26 mouse cellular contexts compared by ENCODE assay signal in the genomic region with DNA sequence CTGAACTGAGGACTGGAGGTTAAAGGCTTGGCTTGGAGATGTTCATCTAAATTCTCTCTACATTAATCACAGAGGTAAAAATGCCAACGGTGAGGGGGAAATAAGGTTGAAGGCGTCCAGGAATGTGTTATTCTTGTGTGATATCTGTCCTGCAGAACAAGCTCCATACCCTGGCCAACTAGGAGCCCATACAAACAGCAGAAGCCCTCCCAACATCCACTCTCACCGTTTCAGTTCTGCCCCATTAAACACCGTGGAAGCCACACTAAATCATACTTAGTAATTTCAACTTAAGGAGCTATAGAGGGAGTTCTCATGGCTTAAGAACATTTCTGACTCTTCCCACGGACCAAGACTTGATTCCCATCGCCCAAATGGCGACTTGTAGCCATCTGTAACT.
"Had no signal": no experiment of that assay in that cellular context is flagged by ENCODE, and none has a peak within 500 bp of the region (broad histone marks: within the 10 kb centered on the region; RNA-seq: fewer than 3 reads in every experiment).

No protein-coding gene starts in this region.

- H3K4me1 ChIP-seq: heart, embryonic 15.5 days; hindbrain, embryonic 15.5 days; intestine, embryonic 15.5 days; limb, embryonic 10.5 days; limb, embryonic 12.5 days; liver, embryonic 13.5 days; liver, embryonic 15.5 days had no signal

- H3K27ac ChIP-seq: heart, adult 2 months; heart, embryonic 13.5 days; heart, embryonic 15.5 days; hindbrain, embryonic 13.5 days; hindbrain, embryonic 15.5 days; intestine, embryonic 15.5 days; left cerebral cortex, adult 2 months; limb, embryonic 10.5 days; limb, embryonic 12.5 days; liver, embryonic 13.5 days; liver, embryonic 15.5 days had no signal

- H3K4me3 ChIP-seq: heart, adult 2 months; heart, embryonic 13.5 days; heart, embryonic 15.5 days; hindbrain, embryonic 13.5 days; hindbrain, embryonic 15.5 days; intestine, embryonic 15.5 days; left cerebral cortex, adult 2 months; limb, embryonic 10.5 days; limb, embryonic 12.5 days; liver, embryonic 13.5 days; liver, embryonic 15.5 days had no signal

- H3K9ac ChIP-seq: heart, embryonic 13.5 days; heart, embryonic 15.5 days; hindbrain, embryonic 13.5 days; hindbrain, embryonic 15.5 days; intestine, embryonic 15.5 days; limb, embryonic 12.5 days; liver, embryonic 13.5 days; liver, embryonic 15.5 days; liver, postnatal 0 days had no signal

- H3K36me3 ChIP-seq: heart, embryonic 13.5 days; heart, embryonic 15.5 days; hindbrain, embryonic 13.5 days; hindbrain, embryonic 15.5 days; intestine, embryonic 15.5 days; limb, embryonic 10.5 days; limb, embryonic 12.5 days; liver, embryonic 13.5 days; liver, embryonic 15.5 days had no signal

- ATAC-seq: inflammation-experienced regulatory T-cells, adult 6 months; intestine, embryonic 15.5 days; intestine, postnatal 0 days; liver, postnatal 0 days had no signal

- DNase-seq: gastrocnemius, postnatal 14 days; gastrocnemius, postnatal 36 days; heart, adult 11 months; heart, adult 2 months; heart, postnatal 14 days; heart, postnatal 36 days; kidney, adult 18-20 months; kidney, adult 9 months; kidney, postnatal 10 days; kidney, postnatal 36 days; liver; liver, embryonic 13.5 days; liver, postnatal 0 days had no signal

- H3K27me3 ChIP-seq: heart, embryonic 13.5 days; heart, embryonic 15.5 days; hindbrain, embryonic 13.5 days; hindbrain, embryonic 15.5 days; intestine, embryonic 15.5 days; liver, embryonic 13.5 days; liver, embryonic 15.5 days had no signal

- H3K9me3 ChIP-seq: heart, embryonic 13.5 days; heart, embryonic 15.5 days; hindbrain, embryonic 13.5 days; hindbrain, embryonic 15.5 days; intestine, embryonic 15.5 days; limb, embryonic 10.5 days; limb, embryonic 12.5 days; liver, embryonic 13.5 days; liver, embryonic 15.5 days had no signal

- H3K4me2 ChIP-seq: heart, embryonic 11.5 days; heart, embryonic 13.5 days; heart, embryonic 15.5 days; hindbrain, embryonic 13.5 days; hindbrain, embryonic 15.5 days; intestine, embryonic 15.5 days; limb, embryonic 12.5 days; liver, embryonic 11.5 days; liver, embryonic 13.5 days; liver, embryonic 15.5 days had no signal
